Mouse (Mus musculus): ENCODE data around the gene Dhrs4. TPM values are rescaled to one million over a fixed set of nuclear protein-coding genes. Genes with fewer than 3 reads are reported as not detected.

The Dhrs4 gene
- 22.7 TPM for polyA plus RNA-seq (2015; fragmentation: Illumina TruSeq; extraction: RNeasy Lipid Tissue Mini Kit (QIAGEN cat#74804); ENCODE audit: low read depth, low replicate concordance)

GRCm38 (mm10) chr14:55478651-55479599 is at the start of gene Dhrs4:
Dhrs4 (plus strand) TSS chr14:55478758.

GRCm38 (mm10) chr14:55490361-55491201 is 12.0 kb downstream of the Dhrs4 start, which contains the start of gene Carmil3:
Carmil3 (plus strand) TSS chr14:55490651.

GRCm38 (mm10) chr14:55510125-55510731 is 31.7 kb downstream of the Dhrs4 start, which contains the start of gene Cpne6:
Cpne6 (plus strand) TSS chr14:55510445.

GRCm38 (mm10) chr14:55524785-55525184 is 46.2 kb downstream of the Dhrs4 start, which contains the start of gene Nrl:
Nrl (minus strand) TSS chr14:55524981.

Other genes starting within 250 kb of the Dhrs4 start
- gene Carmil3, start 11.9 kb downstream of the Dhrs4 start, polyA plus RNA-seq (2015; fragmentation: Illumina TruSeq; extraction: RNeasy Lipid Tissue Mini Kit (QIAGEN cat#74804); ENCODE audit: low read depth, low replicate concordance), result 27.2 TPM
- gene Cpne6, start 31.7 kb downstream of the Dhrs4 start, polyA plus RNA-seq (2015; fragmentation: Illumina TruSeq; extraction: RNeasy Lipid Tissue Mini Kit (QIAGEN cat#74804); ENCODE audit: low read depth, low replicate concordance), result 132 TPM
- gene Nrl, start 46.2 kb downstream of the Dhrs4 start, polyA plus RNA-seq (2015; fragmentation: Illumina TruSeq; extraction: RNeasy Lipid Tissue Mini Kit (QIAGEN cat#74804); ENCODE audit: low read depth, low replicate concordance), result 0.31 TPM
- gene Pck2, start 61.5 kb downstream of the Dhrs4 start, polyA plus RNA-seq (2015; fragmentation: Illumina TruSeq; extraction: RNeasy Lipid Tissue Mini Kit (QIAGEN cat#74804); ENCODE audit: low read depth, low replicate concordance), result 19.9 TPM
- 92.2 TPM for gene Dcaf11, start 81.2 kb downstream of the Dhrs4 start, polyA plus RNA-seq (2015; fragmentation: Illumina TruSeq; extraction: RNeasy Lipid Tissue Mini Kit (QIAGEN cat#74804); ENCODE audit: low read depth, low replicate concordance)
- not detected for gene A730061H03Rik, start 81.6 kb downstream of the Dhrs4 start, polyA plus RNA-seq (2015; fragmentation: Illumina TruSeq; extraction: RNeasy Lipid Tissue Mini Kit (QIAGEN cat#74804); ENCODE audit: low read depth, low replicate concordance)
- not detected for gene Fitm1, start 96.9 kb downstream of the Dhrs4 start, polyA plus RNA-seq (2015; fragmentation: Illumina TruSeq; extraction: RNeasy Lipid Tissue Mini Kit (QIAGEN cat#74804); ENCODE audit: low read depth, low replicate concordance)
- gene Psme1, start 99.4 kb downstream of the Dhrs4 start, polyA plus RNA-seq (2015; fragmentation: Illumina TruSeq; extraction: RNeasy Lipid Tissue Mini Kit (QIAGEN cat#74804); ENCODE audit: low read depth, low replicate concordance), result 73.4 TPM
- 54.3 TPM for gene Emc9, start 106.5 kb downstream of the Dhrs4 start, polyA plus RNA-seq (2015; fragmentation: Illumina TruSeq; extraction: RNeasy Lipid Tissue Mini Kit (QIAGEN cat#74804); ENCODE audit: low read depth, low replicate concordance)
- 78.9 TPM for gene Psme2, start 112.4 kb downstream of the Dhrs4 start, polyA plus RNA-seq (2015; fragmentation: Illumina TruSeq; extraction: RNeasy Lipid Tissue Mini Kit (QIAGEN cat#74804); ENCODE audit: low read depth, low replicate concordance)
- gene Rnf31, start 113.0 kb downstream of the Dhrs4 start, polyA plus RNA-seq (2015; fragmentation: Illumina TruSeq; extraction: RNeasy Lipid Tissue Mini Kit (QIAGEN cat#74804); ENCODE audit: low read depth, low replicate concordance), result 18.8 TPM
- gene Irf9, start 124.8 kb downstream of the Dhrs4 start, polyA plus RNA-seq (2015; fragmentation: Illumina TruSeq; extraction: RNeasy Lipid Tissue Mini Kit (QIAGEN cat#74804); ENCODE audit: low read depth, low replicate concordance), result 14.3 TPM
- 6.2 TPM for gene Rec8, start 139.3 kb downstream of the Dhrs4 start, polyA plus RNA-seq (2015; fragmentation: Illumina TruSeq; extraction: RNeasy Lipid Tissue Mini Kit (QIAGEN cat#74804); ENCODE audit: low read depth, low replicate concordance)
- gene Ipo4, start 157.2 kb downstream of the Dhrs4 start, polyA plus RNA-seq (2015; fragmentation: Illumina TruSeq; extraction: RNeasy Lipid Tissue Mini Kit (QIAGEN cat#74804); ENCODE audit: low read depth, low replicate concordance), result 62.3 TPM
- gene Gm49378, start 159.1 kb downstream of the Dhrs4 start, polyA plus RNA-seq (2015; fragmentation: Illumina TruSeq; extraction: RNeasy Lipid Tissue Mini Kit (QIAGEN cat#74804); ENCODE audit: low read depth, low replicate concordance), result 1.6 TPM
- 32.2 TPM for gene Tm9sf1, start 165.0 kb downstream of the Dhrs4 start, polyA plus RNA-seq (2015; fragmentation: Illumina TruSeq; extraction: RNeasy Lipid Tissue Mini Kit (QIAGEN cat#74804); ENCODE audit: low read depth, low replicate concordance)
- not detected for gene Tssk4, start 171.4 kb downstream of the Dhrs4 start, polyA plus RNA-seq (2015; fragmentation: Illumina TruSeq; extraction: RNeasy Lipid Tissue Mini Kit (QIAGEN cat#74804); ENCODE audit: low read depth, low replicate concordance)
- 61.1 TPM for gene Mdp1, start 181.8 kb downstream of the Dhrs4 start, polyA plus RNA-seq (2015; fragmentation: Illumina TruSeq; extraction: RNeasy Lipid Tissue Mini Kit (QIAGEN cat#74804); ENCODE audit: low read depth, low replicate concordance)
- 36.9 TPM for gene Gmpr2, start 193.2 kb downstream of the Dhrs4 start, polyA plus RNA-seq (2015; fragmentation: Illumina TruSeq; extraction: RNeasy Lipid Tissue Mini Kit (QIAGEN cat#74804); ENCODE audit: low read depth, low replicate concordance)
- 255 TPM for gene Nedd8, start 193.4 kb downstream of the Dhrs4 start, polyA plus RNA-seq (2015; fragmentation: Illumina TruSeq; extraction: RNeasy Lipid Tissue Mini Kit (QIAGEN cat#74804); ENCODE audit: low read depth, low replicate concordance)
- 16.0 TPM for gene Tinf2, start 203.1 kb downstream of the Dhrs4 start, polyA plus RNA-seq (2015; fragmentation: Illumina TruSeq; extraction: RNeasy Lipid Tissue Mini Kit (QIAGEN cat#74804); ENCODE audit: low read depth, low replicate concordance)
- gene Tgm1, start 235.2 kb downstream of the Dhrs4 start, polyA plus RNA-seq (2015; fragmentation: Illumina TruSeq; extraction: RNeasy Lipid Tissue Mini Kit (QIAGEN cat#74804); ENCODE audit: low read depth, low replicate concordance), result not detected
- 47.6 TPM for gene Rabggta, start 243.5 kb downstream of the Dhrs4 start, polyA plus RNA-seq (2015; fragmentation: Illumina TruSeq; extraction: RNeasy Lipid Tissue Mini Kit (QIAGEN cat#74804); ENCODE audit: low read depth, low replicate concordance)